Mouse (Mus musculus) ovary, adult 18-20 months (tissue): ENCODE measurements around the gene Maml3.
A peak's percentile ranks its signal among the peaks of the same experiment; 100 is the strongest.

Experiments
- DNase-seq: peaks from one replicate; pipeline ENCODE4 v3.0.0; 2022; ENCODE audit warnings: low spot score, mixed read lengths

The Maml3 gene

GRCm38 (mm10) chr3:51953927-51954326, 150.9 kb downstream of the Maml3 start:
- no peak for DNase-seq

- no peak for DNase-seq
Observed at GRCm38 (mm10) chr3:51952728-51953623, 151.9 kb downstream of the Maml3 start.

- no peak for DNase-seq
Observed at GRCm38 (mm10) chr3:51952267-51952666, 152.6 kb downstream of the Maml3 start.

- DNase-seq = no peak
Observed at GRCm38 (mm10) chr3:51949651-51950050, 155.2 kb downstream of the Maml3 start.

GRCm38 (mm10) chr3:51947168-51947567, 157.7 kb downstream of the Maml3 start:
- no peak for DNase-seq

GRCm38 (mm10) chr3:51943642-51944041, 161.2 kb downstream of the Maml3 start:
- DNase-seq = no peak

GRCm38 (mm10) chr3:51941781-51942180, 163.1 kb downstream of the Maml3 start:
- DNase-seq = no peak

GRCm38 (mm10) chr3:51939864-51940263, 165.0 kb downstream of the Maml3 start:
- DNase-seq = no peak

GRCm38 (mm10) chr3:51939054-51939453, 165.8 kb downstream of the Maml3 start:
- no peak for DNase-seq

GRCm38 (mm10) chr3:51937176-51937575, 167.7 kb downstream of the Maml3 start:
- DNase-seq = no peak

GRCm38 (mm10) chr3:51934531-51935485, 170.1 kb downstream of the Maml3 start:
- DNase-seq = no peak

GRCm38 (mm10) chr3:51928188-51928587, 176.7 kb downstream of the Maml3 start:
- DNase-seq = no peak

- no peak for DNase-seq
Observed at GRCm38 (mm10) chr3:51927591-51927990, 177.3 kb downstream of the Maml3 start.

- DNase-seq = no peak
Observed at GRCm38 (mm10) chr3:51927043-51927442, 177.8 kb downstream of the Maml3 start.

GRCm38 (mm10) chr3:51925758-51926157, 179.1 kb downstream of the Maml3 start:
- DNase-seq = no peak

GRCm38 (mm10) chr3:51924636-51925035, 180.2 kb downstream of the Maml3 start:
- no peak for DNase-seq

GRCm38 (mm10) chr3:51923800-51924199, 181.1 kb downstream of the Maml3 start:
- DNase-seq = no peak

GRCm38 (mm10) chr3:51916902-51917301, 188.0 kb downstream of the Maml3 start:
- DNase-seq = no peak

- peak; percentile 74 for DNase-seq
Observed at GRCm38 (mm10) chr3:51916060-51916870, 188.6 kb downstream of the Maml3 start.

GRCm38 (mm10) chr3:51915415-51915814, 189.5 kb downstream of the Maml3 start:
- DNase-seq = no peak

- DNase-seq = no peak
Observed at GRCm38 (mm10) chr3:51914900-51915299, 190.0 kb downstream of the Maml3 start.

GRCm38 (mm10) chr3:51913498-51913897, 191.4 kb downstream of the Maml3 start:
- DNase-seq = no peak
